Mouse (Mus musculus) skeletal muscle tissue, adult 2 months (tissue): ENCODE measurements around the gene Olfr854.

Experiments
- DNase-seq: peaks from one replicate; pipeline ENCODE4 v3.0.0-alpha.2; 2012; ENCODE audit warnings: low read depth, low spot score

Gene Olfr854

DNA sequence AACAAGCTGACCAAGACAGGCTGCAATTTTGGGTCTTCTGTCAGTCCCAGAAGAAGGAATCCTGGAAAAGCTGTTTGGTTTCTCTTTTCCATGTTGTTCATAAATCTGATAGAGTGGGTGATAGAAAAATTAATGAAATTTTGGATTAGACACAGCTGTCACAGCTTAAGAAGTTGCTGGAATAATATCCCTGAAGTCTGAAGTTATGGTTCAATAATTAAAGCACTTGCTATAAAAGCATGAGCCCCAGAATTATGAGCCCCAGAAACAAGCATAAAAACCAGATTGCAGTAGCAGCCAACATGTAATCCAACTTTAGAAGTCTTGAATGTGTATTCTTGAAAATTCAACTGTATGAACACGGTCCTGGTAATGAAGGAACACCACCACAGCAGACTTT, at the start of gene Olfr854:
Gene Olfr854 (minus strand): TSS at position 101 of the 400 bp plus-strand sequence.
- no peak for DNase-seq

GRCm38 (mm10) chr9:19582317-19582716, 15.1 kb upstream of the Olfr854 start, which contains the start of gene Olfr855:
Gene Olfr855, plus strand, starts transcription at chr9:19582617.
- no peak for DNase-seq

DNA sequence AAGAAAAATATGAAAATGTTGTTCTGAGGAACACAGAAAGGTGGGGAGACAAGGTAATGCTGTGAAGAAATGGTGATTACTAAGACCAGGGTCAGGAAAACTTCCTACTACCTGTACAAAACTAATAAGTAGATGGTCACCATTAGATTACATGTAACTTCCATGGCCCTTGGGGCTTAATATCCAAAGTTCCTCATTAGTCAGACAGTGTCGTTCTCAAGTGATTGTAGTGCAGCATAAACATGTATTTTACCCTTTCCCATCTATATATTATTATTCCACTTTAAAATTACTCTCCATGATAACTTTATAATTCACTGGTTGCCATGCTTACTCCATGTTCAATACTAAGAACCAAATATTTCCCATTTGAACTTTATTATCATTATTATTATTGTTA, 26.2 kb downstream of the Olfr854 start, which contains the start of gene Olfr853:
Gene Olfr853 (minus strand): TSS at position 101 of the 400 bp plus-strand sequence.
- DNase-seq, result no peak
